Mouse (Mus musculus) limb, embryonic 15.5 days (tissue): Measurements from ENCODE around the gene Rrm2. TPM values are rescaled to one million over a fixed set of nuclear protein-coding genes. Genes with fewer than 3 reads are reported as not detected.

Experiments used
- ATAC-seq: fragments of 200-750 bp; cut with Nextera tagmentation; 2 replicates; pipeline ENCODE4 v1.8.0; 2017; ENCODE audit warnings: low read depth, moderate TSS enrichment; ENCODE audit not compliant: insufficient number of reproducible peaks, low FRiP score, low TSS enrichment
- H3K27ac ChIP-seq: fragments of 300-500 bp; sonication (generic); 2 replicates; pipeline ENCODE4 v1.5.1; 2015; ENCODE audit warnings: moderate library complexity, mild to moderate bottlenecking, inconsistent platforms
- H3K27me3 ChIP-seq: fragments of 300-500 bp; sonication (generic); 2 replicates; pipeline ENCODE4 v1.6.1; 2015; ENCODE audit warnings: inconsistent platforms
- H3K36me3 ChIP-seq: fragments of 300-500 bp; sonication (generic); 2 replicates; pipeline ENCODE4 v1.6.1; 2015; ENCODE audit warnings: inconsistent platforms
- H3K4me1 ChIP-seq: fragments of 300-500 bp; sonication (generic); 2 replicates; pipeline ENCODE4 v1.6.1; 2015; ENCODE audit warnings: inconsistent platforms
- H3K4me2 ChIP-seq: fragments of 300-500 bp; sonication (generic); 2 replicates; pipeline ENCODE4 v1.6.1; 2015; ENCODE audit warnings: mild to moderate bottlenecking, inconsistent platforms
- H3K4me3 ChIP-seq: fragments of 300-500 bp; sonication (generic); 2 replicates; pipeline ENCODE4 v1.5.1; 2015; ENCODE audit warnings: mild to moderate bottlenecking, inconsistent platforms
- H3K9ac ChIP-seq: fragments of 300-500 bp; sonication (generic); 2 replicates; pipeline ENCODE4 v1.6.1; 2015; ENCODE audit warnings: inconsistent platforms
- H3K9me3 ChIP-seq: fragments of 300-500 bp; sonication (generic); 2 replicates; pipeline ENCODE4 v1.6.1; 2016; ENCODE audit warnings: inconsistent platforms
- whole genome bisulfite sequencing: fragments of 180-500 bp; shearing (Covaris S2); methylation state at CpG from one replicate; pipeline ENCODE4 v1.1.7; 2015; 5-methylcytosine and 5-hydroxymethylcytosine counted together
- polyA plus RNA-seq: library from polyadenylated mRNA; unstranded; fragments of >200 nt; fragmentation: Nextera tagmentation; extraction: Ambion mirVana; gene quantifications from 2 replicates; pipeline ENCODE4 v1.2.1, GENCODE M21; 2015

Rrm2 gene
- polyA plus RNA-seq: 159 and 162 TPM in 2 replicates

GRCm38 (mm10) chr12:24707954-24708823 is at the start of gene Rrm2:
Gene Rrm2 (plus strand): TSS chr12:24708241.
- peaks cover 16% of the 10 kb centered on the region for H3K36me3 ChIP-seq
- peak within 1 kb of the TSS; percentile 96 for H3K4me2 ChIP-seq
- peak; percentile 89 for ATAC-seq
- H3K27ac ChIP-seq: peak within 1 kb of the TSS; percentile 77
- peak within 1 kb of the TSS; percentile 93 for H3K4me3 ChIP-seq
- peaks cover 40% of the 10 kb centered on the region for H3K4me1 ChIP-seq
- H3K9ac ChIP-seq: peak within 1 kb of the TSS; percentile 73
- no peaks in the 10 kb centered on the region for H3K27me3 ChIP-seq
- H3K9me3 ChIP-seq: no peaks in the 10 kb centered on the region
- WGBS: under 1% methylated on average over 78 of the region's 83 CpGs

DNA sequence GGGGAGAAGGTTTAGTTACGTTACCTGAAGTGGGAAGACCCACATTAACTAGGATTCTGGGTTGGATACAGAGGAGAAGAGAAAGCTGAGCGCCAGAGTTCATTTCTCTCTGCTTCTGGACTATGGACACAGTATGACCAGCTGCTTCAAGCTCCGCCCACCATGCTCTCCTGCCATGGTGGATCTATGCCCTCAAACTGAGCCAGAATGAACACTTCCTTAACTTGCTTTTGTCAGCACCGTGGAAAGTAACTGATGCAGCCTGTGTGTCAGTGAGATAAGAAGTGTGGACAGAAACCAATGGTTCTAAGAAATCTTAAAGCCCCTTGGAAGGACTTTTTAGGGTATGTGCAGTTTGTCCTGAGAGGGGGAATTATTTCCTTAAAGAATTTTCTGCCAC is 49.0 kb upstream of the Rrm2 start:
- no peak for ATAC-seq
- Histone ChIP-seq H3K36me3 (peaks cover 66% of the 10 kb centered on the region), H3K4me3 (no peak overlapping the region), H3K9ac (no peak overlapping the region), H3K4me2 (no peak overlapping the region), H3K9me3 (no peaks in the 10 kb centered on the region), H3K27me3 (no peaks in the 10 kb centered on the region), H3K4me1 (peaks cover 12% of the 10 kb centered on the region; the same call in 1 of the 2 replicates), H3K27ac (no peak overlapping the region)
- WGBS: 88% methylated on average over 4 of the region's 4 CpGs

DNA sequence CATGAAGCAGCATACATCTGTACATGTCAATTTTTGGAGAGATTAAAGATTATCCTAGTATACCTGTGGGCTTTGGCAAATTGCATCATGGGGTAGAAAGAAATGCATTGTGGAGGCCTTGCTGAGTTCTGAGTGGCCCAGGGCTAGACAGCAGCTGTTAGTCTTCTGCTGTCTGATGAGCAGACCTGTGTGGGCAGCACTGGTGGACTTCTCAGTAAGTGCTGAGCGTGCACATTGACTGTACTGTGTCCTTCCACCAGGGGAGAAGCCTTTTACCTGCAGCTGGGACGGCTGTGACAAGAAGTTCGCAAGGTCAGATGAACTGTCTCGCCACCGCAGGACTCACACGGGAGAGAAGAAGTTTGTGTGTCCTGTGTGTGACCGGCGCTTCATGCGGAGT is 48.1 kb upstream of the Rrm2 start:
- Histone ChIP-seq H3K27me3 (no peaks in the 10 kb centered on the region), H3K27ac (no peak overlapping the region), H3K9ac (no peak overlapping the region), H3K9me3 (no peaks in the 10 kb centered on the region), H3K4me2 (no peak overlapping the region), H3K4me3 (no peak overlapping the region), H3K4me1 (peaks cover 9% of the 10 kb centered on the region; the same call in 1 of the 2 replicates), H3K36me3 (peaks cover 63% of the 10 kb centered on the region)
- WGBS: 92% methylated on average over 9 of the region's 9 CpGs
- ATAC-seq: no peak

- no peaks in the 10 kb centered on the region for H3K9me3 ChIP-seq
- no peak overlapping the region for H3K4me2 ChIP-seq
- H3K9ac ChIP-seq: no peak overlapping the region
- H3K36me3 ChIP-seq: peaks cover 55% of the 10 kb centered on the region
- ATAC-seq: no peak
- no peaks in the 10 kb centered on the region for H3K27me3 ChIP-seq
- peaks cover 7% of the 10 kb centered on the region; the same call in 1 of the 2 replicates for H3K4me1 ChIP-seq
- H3K27ac ChIP-seq: no peak overlapping the region
- no peak overlapping the region for H3K4me3 ChIP-seq
- WGBS: 72% methylated on average over 4 of the region's 4 CpGs
Observed at GRCm38 (mm10) chr12:24661100-24661499, 46.9 kb upstream of the Rrm2 start.

GRCm38 (mm10) chr12:24662131-24662530 is 45.9 kb upstream of the Rrm2 start:
- Histone ChIP-seq H3K27me3 (no peaks in the 10 kb centered on the region), H3K4me1 (no peaks in the 10 kb centered on the region), H3K4me3 (no peak overlapping the region), H3K9ac (no peak overlapping the region), H3K9me3 (no peaks in the 10 kb centered on the region), H3K4me2 (no peak overlapping the region), H3K27ac (no peak overlapping the region), H3K36me3 (peaks cover 50% of the 10 kb centered on the region)
- 82% methylated on average over 5 of the region's 5 CpGs for WGBS
- no peak for ATAC-seq

DNA sequence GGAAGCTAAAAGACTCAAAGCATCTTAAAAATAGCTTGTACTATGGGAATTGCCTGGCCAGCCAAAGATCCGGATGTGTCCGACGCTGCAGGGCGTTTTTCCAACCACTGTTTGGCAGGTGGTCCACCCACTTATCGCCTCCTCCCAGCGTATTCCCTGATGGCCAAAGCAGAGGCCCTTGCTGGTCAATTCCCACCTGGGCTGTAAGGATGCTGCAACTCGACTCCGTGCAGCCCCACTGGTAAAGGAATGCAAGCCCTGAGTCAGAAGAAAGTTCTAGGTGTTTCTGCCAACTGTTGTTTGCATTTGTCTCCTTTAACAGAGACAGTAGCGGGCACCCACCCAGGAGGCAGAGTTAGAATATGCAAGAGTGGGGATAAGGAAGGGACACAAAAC is 27.9 kb upstream of the Rrm2 start:
- 6% methylated on average over 9 of the region's 9 CpGs for WGBS
- Histone ChIP-seq H3K36me3 (no peaks in the 10 kb centered on the region), H3K27ac (peak overlapping the region; percentile 82), H3K9ac (peak overlapping the region; percentile 71), H3K4me3 (peak overlapping the region; percentile 65), H3K4me2 (peak overlapping the region; percentile 92), H3K27me3 (peaks cover 10% of the 10 kb centered on the region; the same call in 1 of the 2 replicates), H3K4me1 (peaks cover 35% of the 10 kb centered on the region), H3K9me3 (no peaks in the 10 kb centered on the region)
- no peak for ATAC-seq

- Histone ChIP-seq H3K27ac (peak overlapping the region; percentile 82), H3K4me1 (peaks cover 35% of the 10 kb centered on the region), H3K9ac (peak overlapping the region; percentile 71), H3K4me2 (peak overlapping the region; percentile 92), H3K9me3 (no peaks in the 10 kb centered on the region), H3K36me3 (no peaks in the 10 kb centered on the region), H3K27me3 (peaks cover 10% of the 10 kb centered on the region; the same call in 1 of the 2 replicates), H3K4me3 (peak overlapping the region; percentile 65)
- 1% methylated on average over 57 of the region's 61 CpGs for WGBS
- ATAC-seq: 0 out of 2 replicates have a peak, but pooled peaks have one; percentile 52
Observed at GRCm38 (mm10) chr12:24680492-24681285, 27.4 kb upstream of the Rrm2 start.

DNA sequence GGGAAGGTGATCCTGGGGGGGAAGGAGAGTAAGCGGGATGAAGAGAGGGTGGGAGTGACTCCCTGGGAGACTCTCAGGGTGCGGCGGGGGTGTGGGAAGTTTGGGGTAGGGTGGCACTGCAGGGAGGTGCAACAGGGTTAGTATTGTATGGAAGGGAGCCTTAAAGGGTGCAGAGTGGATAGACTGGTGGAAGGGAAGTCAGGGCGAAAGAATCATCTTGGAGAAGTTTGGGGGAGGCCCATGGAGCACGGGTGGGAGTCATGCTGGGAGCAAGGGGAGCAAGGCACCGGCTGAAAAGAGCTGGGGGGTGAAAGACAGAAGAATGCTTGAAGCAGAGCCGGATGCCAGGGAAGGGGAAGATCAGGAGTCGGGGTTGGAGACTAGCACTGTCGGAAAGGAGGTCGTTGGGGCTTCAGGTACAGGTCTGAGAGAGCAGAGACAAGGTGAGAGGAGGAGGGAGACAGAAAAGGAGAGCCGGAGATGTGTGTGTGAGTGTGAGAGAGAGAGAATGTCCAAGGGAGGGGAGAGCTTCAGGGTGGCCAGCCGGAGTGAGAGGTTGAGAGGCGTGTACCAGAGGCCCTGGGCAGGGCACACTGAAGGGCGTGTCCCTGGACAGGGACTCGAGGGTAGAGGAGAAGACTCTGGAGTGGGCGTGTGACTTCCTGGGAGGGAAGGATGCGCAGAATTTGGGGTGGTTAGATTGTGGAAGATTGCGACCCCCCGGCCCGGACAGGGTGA is 26.6 kb upstream of the Rrm2 start, which contains the start of gene Cys1:
Gene Cys1 (minus strand): TSS at position 528 of the 738 bp plus-strand sequence.
- Histone ChIP-seq H3K4me2 (peak within 1 kb of the TSS; percentile 92), H3K4me3 (peak within 1 kb of the TSS; percentile 65), H3K9ac (peak within 1 kb of the TSS; percentile 71), H3K9me3 (no peaks in the 10 kb centered on the region), H3K36me3 (no peaks in the 10 kb centered on the region), H3K27me3 (peaks cover 10% of the 10 kb centered on the region; the same call in 1 of the 2 replicates), H3K4me1 (peaks cover 35% of the 10 kb centered on the region), H3K27ac (peak within 1 kb of the TSS; percentile 87)
- 4% methylated on average over 20 of the region's 20 CpGs for WGBS
- no peak for ATAC-seq

GRCm38 (mm10) chr12:24682563-24682962 is 25.5 kb upstream of the Rrm2 start:
- H3K27me3 ChIP-seq: peaks cover 10% of the 10 kb centered on the region; the same call in 1 of the 2 replicates
- ATAC-seq: peak; percentile 73
- WGBS: 26% methylated on average over 8 of the region's 8 CpGs

GRCm38 (mm10) chr12:24683461-24683860 is 24.6 kb upstream of the Rrm2 start:
- 61% methylated on average over 7 of the region's 7 CpGs for WGBS
- Histone ChIP-seq H3K27ac (peak overlapping the region; percentile 87), H3K4me2 (no peak overlapping the region), H3K4me3 (no peak overlapping the region), H3K9ac (no peak overlapping the region), H3K36me3 (no peaks in the 10 kb centered on the region), H3K4me1 (peaks cover 35% of the 10 kb centered on the region), H3K27me3 (peaks cover 10% of the 10 kb centered on the region; the same call in 1 of the 2 replicates), H3K9me3 (no peaks in the 10 kb centered on the region)
- no peak for ATAC-seq

More at GRCm38 (mm10) chr12:24682563-24682962, 25.5 kb upstream of the Rrm2 start:
- Histone ChIP-seq H3K36me3 (no peaks in the 10 kb centered on the region), H3K4me1 (peaks cover 35% of the 10 kb centered on the region), H3K9me3 (no peaks in the 10 kb centered on the region), H3K4me3 (no peak overlapping the region), H3K4me2 (0 out of 2 replicates have a peak overlapping the region, but pooled peaks have one; percentile 0), H3K27ac (peak overlapping the region; percentile 87), H3K9ac (no peak overlapping the region)

GRCm38 (mm10) chr12:24686038-24686695 is 21.9 kb upstream of the Rrm2 start:
- Histone ChIP-seq H3K36me3 (no peaks in the 10 kb centered on the region), H3K27me3 (peaks cover 4% of the 10 kb centered on the region; the same call in 1 of the 2 replicates), H3K9me3 (no peaks in the 10 kb centered on the region), H3K27ac (no peak overlapping the region), H3K9ac (no peak overlapping the region), H3K4me2 (no peak overlapping the region), H3K4me1 (peaks cover 19% of the 10 kb centered on the region), H3K4me3 (no peak overlapping the region)
- ATAC-seq: no peak
- WGBS: 71% methylated on average over 6 of the region's 6 CpGs
